Mouse (Mus musculus) stomach, embryonic 14.5 days (tissue): ENCODE results near the gene Pgbd1. TPM values are rescaled to one million over a fixed set of nuclear protein-coding genes. Genes with fewer than 3 reads are reported as not detected.

Source experiments
- ATAC-seq: fragments of 200-750 bp; cut with Nextera tagmentation; 2 replicates; pipeline ENCODE4 v1.8.0; 2017; ENCODE audit warnings: low read depth, moderate TSS enrichment; ENCODE audit not compliant: insufficient number of reproducible peaks, insufficient read depth, low FRiP score
- H3K27ac ChIP-seq: fragments of 300-500 bp; sonication (generic); 2 replicates; pipeline ENCODE4 v1.5.1; 2014; ENCODE audit warnings: mild to moderate bottlenecking, low read length, moderate library complexity, mixed read lengths
- H3K27me3 ChIP-seq: fragments of 300-500 bp; sonication (generic); 2 replicates; pipeline ENCODE4 v1.6.1; 2014; ENCODE audit warnings: low read length, control low read depth, mixed read lengths; ENCODE audit not compliant: control insufficient read depth, insufficient read depth
- H3K36me3 ChIP-seq: fragments of 300-500 bp; sonication (generic); 2 replicates; pipeline ENCODE4 v1.6.1; 2014; ENCODE audit warnings: mild to moderate bottlenecking, control low read depth, low read length, moderate library complexity, mixed read lengths; ENCODE audit not compliant: control insufficient read depth, insufficient read depth
- H3K4me1 ChIP-seq: fragments of 300-500 bp; sonication (generic); 2 replicates; pipeline ENCODE4 v1.6.1; 2014; ENCODE audit warnings: low read length, control low read depth, mixed read lengths; ENCODE audit not compliant: control insufficient read depth, insufficient read depth
- H3K4me2 ChIP-seq: fragments of 300-500 bp; sonication (generic); replicated peaks from 2 replicates; pipeline ENCODE4 v1.6.1; 2014; ENCODE audit warnings: low read depth, low read length, control low read depth
- H3K4me3 ChIP-seq: fragments of 300-500 bp; sonication (generic); 2 replicates; pipeline ENCODE4 v1.5.1; 2014; ENCODE audit warnings: low read depth, low read length, control low read depth
- H3K9ac ChIP-seq: fragments of 300-500 bp; sonication (generic); replicated peaks from 2 replicates; pipeline ENCODE4 v1.6.1; 2014; ENCODE audit warnings: low read depth, mild to moderate bottlenecking, control low read depth, low read length, moderate library complexity, mixed read lengths
- H3K9me3 ChIP-seq: fragments of 300-500 bp; sonication (generic); 2 replicates; pipeline ENCODE4 v1.6.1; 2016; ENCODE audit warnings: low read depth, low read length, control low read depth; ENCODE audit not compliant: control insufficient read depth
- WGBS: fragments of 180-500 bp; shearing (Covaris S2); extraction: QIAGEN DNeasy Blood & Tissue Kit; methylation state at CpG from one replicate; pipeline ENCODE4 v1.1.7; 2014; 5-methylcytosine and 5-hydroxymethylcytosine counted together
- polyA plus RNA-seq: library from polyadenylated mRNA; unstranded; fragments of >200 nt; fragmentation: Nextera tagmentation; extraction: Ambion mirVana; gene quantifications from 2 replicates; pipeline ENCODE4 v1.2.1, GENCODE M21; 2014

Gene Pgbd1
- polyA plus RNA-seq, 1 experiment from 2014 or later: 2.3 TPM

DNA sequence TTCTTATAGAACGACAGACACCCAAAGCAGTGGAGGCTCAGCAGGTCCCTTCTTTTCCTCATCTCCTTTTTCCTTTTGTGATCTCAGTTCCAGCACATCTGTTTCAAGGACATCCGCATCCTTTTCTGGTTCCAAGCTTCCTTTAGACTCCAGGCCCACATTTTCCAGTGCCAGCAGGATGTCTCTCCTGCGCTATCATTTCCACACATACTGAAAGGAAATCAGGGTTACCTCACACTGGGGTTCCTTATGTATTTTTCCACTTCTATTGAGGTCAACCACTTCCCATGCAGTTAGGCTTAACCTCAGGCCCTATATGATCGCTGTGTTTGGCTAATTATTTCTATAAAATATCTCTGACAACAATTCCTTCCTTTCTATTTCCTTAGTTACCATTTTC is 5.4 kb downstream of the Pgbd1 start:
- H3K4me2 ChIP-seq: no peak overlapping the region
- 0 out of 2 replicates have a peak, but pooled peaks cover 3% of the 10 kb centered on the region for H3K4me1 ChIP-seq
- no peaks in the 10 kb centered on the region for H3K27me3 ChIP-seq
- H3K36me3 ChIP-seq: no peaks in the 10 kb centered on the region
- no peak overlapping the region for H3K4me3 ChIP-seq
- H3K9me3 ChIP-seq: no peaks in the 10 kb centered on the region
- ATAC-seq: no peak
- WGBS: 89% methylated on average over 4 of the region's 4 CpGs
- no peak overlapping the region for H3K9ac ChIP-seq
- no peak overlapping the region for H3K27ac ChIP-seq

DNA sequence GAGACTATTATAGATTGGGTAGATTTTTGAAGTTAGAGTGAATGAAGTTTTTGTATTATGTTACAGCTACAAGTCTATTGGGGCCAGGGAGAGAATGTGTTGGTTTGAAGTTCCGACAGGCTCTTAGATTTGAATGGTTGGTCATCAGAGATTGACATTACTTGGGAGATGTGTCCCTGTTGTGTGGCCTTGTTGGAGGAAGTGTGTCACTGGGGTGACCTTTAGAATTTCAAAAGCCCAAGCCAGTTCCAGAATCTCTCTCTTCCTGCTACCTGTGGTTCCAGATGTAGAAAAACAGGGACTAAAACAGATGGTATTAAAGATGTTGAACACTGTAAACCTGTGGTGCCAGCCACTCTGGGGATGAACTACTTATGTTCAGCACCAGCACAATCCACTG is 13.2 kb downstream of the Pgbd1 start:
- H3K4me2 ChIP-seq: no peak overlapping the region
- no peaks in the 10 kb centered on the region for H3K27me3 ChIP-seq
- no peaks in the 10 kb centered on the region for H3K4me1 ChIP-seq
- 94% methylated on average over 1 of the region's 1 CpGs for WGBS
- no peak for ATAC-seq
- no peak overlapping the region for H3K9ac ChIP-seq
- no peak overlapping the region for H3K27ac ChIP-seq
- no peaks in the 10 kb centered on the region for H3K36me3 ChIP-seq
- H3K9me3 ChIP-seq: no peaks in the 10 kb centered on the region
- no peak overlapping the region for H3K4me3 ChIP-seq

DNA sequence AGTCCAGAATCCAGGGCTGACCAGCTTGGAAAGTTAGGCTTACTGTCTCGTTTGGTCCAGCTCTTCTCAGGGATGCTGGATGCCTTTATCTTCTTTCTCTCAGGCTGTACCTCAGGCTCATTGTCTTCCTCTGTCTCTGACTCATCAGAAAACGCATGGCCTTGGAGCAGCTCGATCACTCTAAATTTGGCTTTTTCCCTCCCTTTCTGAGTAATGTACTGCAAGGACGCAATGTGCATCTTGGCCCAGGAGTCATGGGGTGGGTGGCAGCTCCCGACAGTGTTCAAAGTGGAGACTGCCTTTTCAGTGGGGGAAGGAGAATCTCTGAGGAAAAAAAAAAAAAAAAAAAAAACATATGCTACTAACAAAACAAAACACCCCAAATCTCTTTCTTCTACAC is 17.6 kb downstream of the Pgbd1 start:
- Histone ChIP-seq H3K9ac (no peak overlapping the region), H3K36me3 (no peaks in the 10 kb centered on the region), H3K4me2 (no peak overlapping the region), H3K4me3 (no peak overlapping the region), H3K27ac (no peak overlapping the region), H3K9me3 (no peaks in the 10 kb centered on the region), H3K4me1 (no peaks in the 10 kb centered on the region), H3K27me3 (no peaks in the 10 kb centered on the region)
- no peak for ATAC-seq
- 71% methylated on average over 5 of the region's 5 CpGs for WGBS

DNA sequence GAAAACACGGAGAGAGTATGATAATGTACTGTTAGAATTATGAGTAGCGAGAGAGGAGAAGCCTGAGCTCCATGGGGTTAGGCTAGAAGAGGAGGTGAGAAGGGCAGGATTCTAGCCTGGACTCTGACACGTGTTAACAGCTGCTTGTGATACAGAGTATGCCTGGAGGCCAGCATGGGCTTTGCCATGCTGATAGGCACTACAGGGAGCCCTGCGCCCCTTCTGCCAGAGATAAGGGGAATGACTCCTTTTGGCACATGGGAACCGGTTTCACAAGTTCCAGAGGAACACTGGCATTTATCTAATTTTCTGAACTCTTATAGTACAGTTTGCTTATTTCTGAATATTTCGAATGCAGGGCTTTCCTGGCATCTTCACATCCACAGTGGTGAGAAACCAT is 22.0 kb downstream of the Pgbd1 start:
- Histone ChIP-seq H3K36me3 (no peaks in the 10 kb centered on the region), H3K4me3 (no peak overlapping the region), H3K4me2 (no peak overlapping the region), H3K9ac (no peak overlapping the region), H3K9me3 (no peaks in the 10 kb centered on the region), H3K27me3 (no peaks in the 10 kb centered on the region), H3K27ac (no peak overlapping the region), H3K4me1 (no peaks in the 10 kb centered on the region)
- peak; percentile 78 for ATAC-seq
- 60% methylated on average over 6 of the region's 6 CpGs for WGBS

DNA sequence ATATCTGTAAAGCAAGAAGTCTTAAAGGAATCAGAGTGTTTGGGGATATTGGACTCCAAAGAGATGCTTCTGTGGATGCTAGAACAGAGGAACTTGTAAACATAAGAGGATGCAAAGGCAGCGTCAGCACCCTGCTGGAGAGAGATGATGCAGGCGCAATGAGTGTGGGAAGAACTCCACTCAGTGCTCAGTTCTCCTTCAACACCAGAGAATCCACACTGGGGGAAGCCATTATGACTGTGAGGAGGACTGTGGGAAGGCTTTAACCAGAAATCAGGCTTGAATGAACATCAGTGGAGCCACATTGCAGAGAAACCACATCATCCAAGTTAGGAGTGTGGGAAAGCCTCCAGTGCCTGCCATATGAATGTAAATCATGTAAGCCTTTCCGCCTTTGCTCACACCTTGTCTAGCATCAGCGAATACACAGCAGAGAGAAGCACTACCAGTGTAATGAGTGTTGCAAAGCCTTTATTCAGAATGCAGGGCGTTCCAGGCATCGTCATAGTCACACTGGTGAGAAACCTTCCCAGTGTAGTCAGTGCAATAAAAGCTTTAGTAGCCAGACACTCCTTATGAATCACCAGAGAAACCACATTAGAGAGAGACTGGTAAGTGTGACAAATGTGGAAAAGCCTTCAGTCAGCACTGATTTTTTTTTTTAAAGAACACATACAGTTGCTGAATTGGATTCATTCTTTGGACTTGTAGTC is 23.4 kb downstream of the Pgbd1 start:
- ATAC-seq: no peak
- no peak overlapping the region for H3K4me3 ChIP-seq
- H3K27me3 ChIP-seq: no peaks in the 10 kb centered on the region
- H3K4me1 ChIP-seq: no peaks in the 10 kb centered on the region
- 70% methylated on average over 6 of the region's 6 CpGs for WGBS
- no peaks in the 10 kb centered on the region for H3K9me3 ChIP-seq
- H3K27ac ChIP-seq: no peak overlapping the region
- H3K4me2 ChIP-seq: no peak overlapping the region
- H3K36me3 ChIP-seq: no peaks in the 10 kb centered on the region
- H3K9ac ChIP-seq: no peak overlapping the region

DNA sequence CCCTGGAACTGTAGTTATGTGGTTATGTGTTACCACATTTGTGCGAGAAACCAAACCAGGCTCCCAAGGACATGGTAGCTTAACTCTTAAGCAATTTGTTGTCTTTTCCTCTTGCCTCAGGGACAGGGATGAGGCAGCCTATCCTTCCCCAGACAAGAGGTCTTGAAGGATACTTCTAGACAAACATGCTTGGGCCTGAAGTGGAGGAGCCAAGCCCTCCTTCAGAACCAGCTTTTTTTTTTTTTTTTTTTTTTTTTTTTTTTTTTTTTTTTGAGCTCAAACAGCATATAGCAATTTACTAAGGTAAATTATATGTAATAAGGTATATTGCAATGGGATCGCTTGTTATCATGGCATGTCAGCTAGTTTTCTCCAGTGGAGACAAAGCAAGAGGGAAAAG is 25.1 kb downstream of the Pgbd1 start:
- H3K27ac ChIP-seq: no peak overlapping the region
- no peak overlapping the region for H3K4me3 ChIP-seq
- H3K4me2 ChIP-seq: no peak overlapping the region
- 97% methylated on average over 2 of the region's 2 CpGs for WGBS
- H3K4me1 ChIP-seq: no peaks in the 10 kb centered on the region
- no peaks in the 10 kb centered on the region for H3K27me3 ChIP-seq
- H3K9ac ChIP-seq: no peak overlapping the region
- no peaks in the 10 kb centered on the region for H3K9me3 ChIP-seq
- ATAC-seq: no peak
- no peaks in the 10 kb centered on the region for H3K36me3 ChIP-seq

DNA sequence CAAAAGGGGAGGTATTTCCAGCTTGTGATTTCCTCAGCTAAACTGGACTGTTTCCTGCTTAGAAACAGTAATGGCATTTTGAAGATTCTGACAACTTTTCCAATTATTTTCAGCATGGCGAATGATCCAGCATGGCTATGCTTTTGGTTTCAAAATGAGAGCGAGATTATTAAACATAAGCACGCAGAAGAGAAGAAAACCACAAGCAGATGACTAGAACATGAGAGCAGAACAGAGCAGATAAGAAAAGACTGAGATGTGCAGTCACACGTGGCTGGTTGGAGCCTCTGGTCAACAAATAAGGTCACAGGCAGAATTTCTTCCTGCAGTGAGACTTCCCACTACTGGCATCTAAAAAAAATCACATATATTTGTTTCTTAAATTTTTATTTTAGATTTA is 25.6 kb downstream of the Pgbd1 start:
- H3K27ac ChIP-seq: peak overlapping the region; percentile 58; the same call in 1 of the 2 replicates
- no peak overlapping the region for H3K4me3 ChIP-seq
- H3K4me2 ChIP-seq: no peak overlapping the region

DNA sequence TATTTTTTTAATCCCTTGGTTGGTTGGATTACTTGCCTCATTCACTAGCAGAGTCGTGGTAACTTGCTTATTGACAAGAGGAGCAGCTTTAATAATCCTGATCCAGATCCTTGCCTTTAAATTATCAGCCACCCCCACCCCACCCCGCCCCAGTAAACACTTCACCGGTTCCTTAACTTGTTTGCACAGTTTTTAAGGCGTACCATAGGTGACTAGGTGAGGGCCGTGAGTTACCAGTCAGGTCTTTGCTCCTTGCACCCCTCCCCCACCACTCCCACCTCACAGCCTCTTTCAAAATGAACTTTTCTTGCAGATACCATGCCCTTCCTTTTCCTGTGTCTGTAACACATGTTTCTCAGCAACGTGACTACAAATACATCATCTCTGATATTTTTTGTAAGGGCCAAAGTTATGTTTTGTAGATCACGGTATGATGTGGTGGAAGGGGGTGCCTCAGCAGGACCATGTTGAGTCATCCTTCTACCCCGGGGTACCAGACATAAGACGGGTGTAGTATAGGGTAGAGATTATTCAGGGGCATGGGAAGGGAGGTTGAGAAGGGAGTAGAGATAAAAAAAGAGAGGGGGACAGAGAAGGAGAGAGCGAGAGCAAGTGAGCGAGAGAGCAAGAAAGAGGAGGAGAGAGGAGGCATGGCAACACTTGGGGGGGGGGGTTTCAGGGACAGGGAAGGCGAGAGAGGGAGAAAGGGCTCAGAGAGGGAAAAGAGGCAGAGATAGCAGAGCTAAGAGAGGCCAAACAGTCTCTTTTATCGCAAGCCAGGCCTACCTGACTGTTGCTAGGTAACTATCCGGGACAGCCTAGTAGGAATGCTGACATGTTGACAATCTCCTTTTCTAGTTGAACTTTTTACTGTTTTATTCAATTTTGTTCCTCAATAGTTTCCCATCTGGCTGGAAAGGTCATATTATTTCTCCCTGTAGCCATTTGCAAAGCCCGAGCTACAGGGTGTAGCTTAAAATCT is 26.3 kb downstream of the Pgbd1 start:
- no peak overlapping the region for H3K9ac ChIP-seq
- H3K36me3 ChIP-seq: no peaks in the 10 kb centered on the region
- 56% methylated on average over 15 of the region's 15 CpGs for WGBS
- ATAC-seq: peak; percentile 90
- H3K27ac ChIP-seq: peak overlapping the region; percentile 58; the same call in 1 of the 2 replicates
- H3K4me2 ChIP-seq: no peak overlapping the region
- H3K4me3 ChIP-seq: no peak overlapping the region
- H3K4me1 ChIP-seq: no peaks in the 10 kb centered on the region
- H3K27me3 ChIP-seq: no peaks in the 10 kb centered on the region
- no peaks in the 10 kb centered on the region for H3K9me3 ChIP-seq

More for the DNA sequence above, 25.6 kb downstream of the Pgbd1 start:
- ATAC-seq: no peak
- no peaks in the 10 kb centered on the region for H3K36me3 ChIP-seq
- H3K27me3 ChIP-seq: no peaks in the 10 kb centered on the region
- H3K4me1 ChIP-seq: no peaks in the 10 kb centered on the region
- WGBS: 73% methylated on average over 4 of the region's 4 CpGs
- no peaks in the 10 kb centered on the region for H3K9me3 ChIP-seq
- H3K9ac ChIP-seq: no peak overlapping the region
